Mouse (Mus musculus) gonadal fat pad, adult 2 months (tissue): Measurements from ENCODE around the gene Lmtk3. TPM values are rescaled to one million over a fixed set of nuclear protein-coding genes. Genes with fewer than 3 reads are reported as not detected.

Experiments used
- DNase-seq: peaks from one replicate; pipeline ENCODE4 v3.0.0-alpha.2; 2012; ENCODE audit warnings: low read depth
- polyA plus RNA-seq: library from polyadenylated mRNA; depleted of rRNA; stranded (reverse); fragments of >200 nt; gene quantifications from 2 replicates; pipeline ENCODE4 v1.2.3, GENCODE M21; 2012

The Lmtk3 gene
- polyA plus RNA-seq, 1 experiment, result 3.6 TPM

DNA sequence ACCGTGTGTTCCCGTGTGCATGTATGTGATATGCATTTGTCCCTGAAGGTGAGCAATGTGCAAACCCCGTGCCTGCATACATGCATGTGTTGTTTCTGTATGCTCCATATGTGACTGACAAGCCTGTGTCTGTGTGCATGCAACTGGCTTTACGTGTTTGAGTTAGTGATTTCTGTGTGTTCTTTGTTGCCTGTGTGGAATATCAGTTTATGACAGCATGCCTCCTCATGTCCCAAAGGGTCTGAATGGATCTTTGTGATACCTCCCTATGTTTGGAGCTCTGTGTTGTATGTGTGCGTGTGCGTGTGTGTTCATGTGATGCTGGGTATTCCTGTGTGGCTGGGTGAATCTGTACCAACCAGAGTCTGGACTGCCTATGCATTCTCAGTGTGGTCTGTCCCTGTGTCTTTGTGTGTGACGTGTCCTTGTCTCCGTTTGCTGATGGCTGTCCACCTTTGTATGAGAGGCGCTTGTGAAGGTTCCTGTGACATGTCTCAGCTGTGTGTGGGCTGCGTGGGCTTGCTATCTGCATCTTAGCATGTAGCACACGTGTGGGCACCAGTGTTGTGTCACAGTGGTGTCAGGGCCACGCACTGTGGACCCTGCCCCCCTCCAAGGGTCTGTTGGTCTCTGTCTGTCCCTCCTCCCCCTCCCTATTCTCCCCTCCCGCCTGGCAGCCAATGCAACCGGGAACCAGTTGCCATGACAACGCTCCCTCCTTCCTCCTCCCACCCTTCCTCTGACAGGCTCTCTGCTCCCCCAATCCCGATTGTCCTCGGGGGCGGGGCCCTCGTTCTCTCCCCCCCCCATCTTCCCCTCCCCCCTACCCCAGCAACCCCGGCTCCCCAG, 1.2 kb downstream of the Lmtk3 start, which contains the start of gene Sult2b1:
TSS of gene Sult2b1 (minus strand) at position 146 of the 849 bp plus-strand sequence.
- no peak for DNase-seq

- no peak for DNase-seq
Observed at GRCm38 (mm10) chr7:45785388-45786135, 2.0 kb downstream of the Lmtk3 start.

DNA sequence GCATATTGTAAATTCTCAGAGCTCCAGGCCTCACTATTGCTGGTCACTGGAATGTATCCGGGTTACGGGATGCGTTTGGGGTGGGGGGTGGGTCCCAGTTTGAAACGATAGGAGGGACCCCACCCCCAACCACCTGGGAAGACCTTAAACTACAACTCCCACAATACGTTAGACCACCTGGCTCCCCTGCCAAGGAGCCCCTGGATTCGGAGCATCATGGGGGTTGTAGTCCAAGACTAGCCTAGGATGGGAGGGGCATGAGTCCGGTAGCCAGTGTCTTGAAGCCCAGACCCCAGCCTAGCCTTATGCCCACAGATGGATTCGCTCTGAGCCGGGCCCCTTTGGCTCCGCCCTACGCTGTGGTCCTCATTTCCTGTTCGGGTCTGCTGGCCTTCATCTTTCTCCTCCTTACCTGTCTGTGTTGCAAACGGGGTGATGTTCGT, 2.6 kb downstream of the Lmtk3 start:
- DNase-seq, result no peak

- no peak for DNase-seq
Observed at GRCm38 (mm10) chr7:45786661-45787413, 3.3 kb downstream of the Lmtk3 start.

- no peak for DNase-seq
Observed at GRCm38 (mm10) chr7:45787642-45788041, 4.1 kb downstream of the Lmtk3 start.

DNA sequence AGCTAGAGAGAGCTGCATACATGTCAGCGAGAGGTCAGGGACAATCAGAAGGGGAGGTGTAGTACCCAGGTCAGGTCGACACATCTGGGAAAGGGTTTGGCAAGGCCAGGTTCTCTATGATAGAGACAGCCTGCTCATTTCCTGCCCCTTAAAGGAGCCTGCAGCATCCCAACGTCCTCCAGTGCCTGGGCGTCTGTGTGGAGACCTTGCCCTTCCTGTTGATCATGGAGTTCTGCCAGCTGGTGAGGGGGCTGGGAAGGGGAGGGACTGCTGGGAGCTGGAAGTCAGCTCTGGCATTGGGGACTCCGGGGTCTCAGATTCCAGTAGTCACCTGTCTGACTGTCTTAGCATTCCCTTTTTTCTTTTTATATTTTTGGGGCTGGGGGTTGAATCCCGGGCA, 7.2 kb downstream of the Lmtk3 start:
- no peak for DNase-seq

GRCm38 (mm10) chr7:45791756-45792490, 8.4 kb downstream of the Lmtk3 start:
- DNase-seq, result no peak

GRCm38 (mm10) chr7:45793240-45793639, 9.7 kb downstream of the Lmtk3 start:
- DNase-seq, result no peak

GRCm38 (mm10) chr7:45793969-45794585, 10.5 kb downstream of the Lmtk3 start:
- DNase-seq, result no peak

- no peak for DNase-seq
Observed at GRCm38 (mm10) chr7:45794971-45795370, 11.4 kb downstream of the Lmtk3 start.

- DNase-seq, result no peak
Observed at GRCm38 (mm10) chr7:45796950-45797349, 13.4 kb downstream of the Lmtk3 start.

- DNase-seq, result no peak
Observed at GRCm38 (mm10) chr7:45797661-45798510, 14.3 kb downstream of the Lmtk3 start.

DNA sequence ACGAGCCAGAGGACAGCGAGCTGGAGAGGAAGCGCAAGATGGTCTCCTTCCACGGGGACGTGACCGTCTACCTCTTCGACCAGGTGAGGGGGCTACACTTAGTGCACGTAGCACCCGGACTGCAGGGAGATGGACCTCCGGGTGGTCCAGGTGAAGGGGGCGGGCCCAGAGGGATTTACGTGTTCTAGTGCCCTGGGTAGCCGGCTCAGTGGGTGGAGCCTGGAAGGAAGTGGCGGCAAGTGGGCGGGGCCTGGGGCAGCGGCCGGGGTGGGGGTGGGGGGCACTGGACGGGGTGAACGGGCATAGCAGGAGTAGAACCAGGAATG, 14.9 kb downstream of the Lmtk3 start:
- DNase-seq, result no peak

- DNase-seq, result no peak
Observed at GRCm38 (mm10) chr7:45798931-45799330, 15.4 kb downstream of the Lmtk3 start.

GRCm38 (mm10) chr7:45800001-45800400, 16.5 kb downstream of the Lmtk3 start:
- no peak for DNase-seq

- DNase-seq, result no peak
Observed at GRCm38 (mm10) chr7:45800546-45801204, 17.1 kb downstream of the Lmtk3 start.

GRCm38 (mm10) chr7:45801348-45801747, 17.8 kb downstream of the Lmtk3 start:
- no peak for DNase-seq

DNA sequence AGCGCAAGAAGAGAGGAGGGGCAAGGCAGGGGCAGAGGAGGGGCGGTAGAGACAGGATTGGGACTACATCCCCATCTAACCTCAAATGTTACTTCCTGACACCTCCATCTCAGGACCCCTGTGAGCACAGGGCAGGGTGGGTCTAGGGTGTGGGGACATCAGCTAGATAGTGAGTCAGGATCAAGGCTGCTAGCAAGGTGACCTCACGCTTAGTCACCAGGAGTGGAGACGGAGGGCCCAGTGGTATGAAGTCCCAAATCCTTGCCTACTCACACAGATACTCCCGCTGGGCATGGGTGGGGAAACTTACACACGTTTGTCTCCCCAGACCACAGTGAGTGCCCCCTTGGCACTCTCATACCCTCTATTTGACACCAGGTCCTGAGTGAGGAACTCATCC, 19.0 kb downstream of the Lmtk3 start:
- no peak for DNase-seq

GRCm38 (mm10) chr7:45805941-45806340, 22.4 kb downstream of the Lmtk3 start:
- no peak for DNase-seq

GRCm38 (mm10) chr7:45808471-45808870, 24.9 kb downstream of the Lmtk3 start:
- no peak for DNase-seq
